Mouse (Mus musculus): ENCODE results near the gene Gm21866. TPM values are rescaled to one million over a fixed set of nuclear protein-coding genes. Genes with fewer than 3 reads are reported as not detected.

The Gm21866 gene
- polyA plus RNA-seq (2014; fragmentation: Illumina TruSeq; extraction: RNeasy Lipid Tissue Mini Kit (QIAGEN cat#74804); ENCODE audit: low read depth, low replicate concordance), result not detected

DNA sequence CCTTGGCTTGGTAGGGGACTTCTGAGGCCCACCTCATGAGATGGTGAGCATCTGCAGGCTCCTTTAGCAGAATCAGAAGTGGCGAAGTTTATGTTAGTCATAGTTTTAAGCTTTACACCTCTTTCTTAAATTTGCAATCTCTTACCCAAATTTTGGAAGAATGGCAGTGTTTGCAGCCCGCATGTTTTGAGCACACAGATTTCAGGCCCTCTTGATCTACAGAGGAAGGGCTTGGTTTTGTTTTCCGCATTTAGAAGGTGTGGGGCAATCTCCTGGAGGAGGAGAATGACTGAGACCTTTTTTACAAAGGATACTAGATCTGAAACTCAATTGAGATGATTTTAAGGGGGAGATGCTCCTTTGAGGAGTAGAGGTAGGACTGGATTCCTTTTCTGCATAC, at the start of gene Gm21866:
Gm21866 (minus strand) TSS at position 101 of the 400 bp plus-strand sequence.

DNA sequence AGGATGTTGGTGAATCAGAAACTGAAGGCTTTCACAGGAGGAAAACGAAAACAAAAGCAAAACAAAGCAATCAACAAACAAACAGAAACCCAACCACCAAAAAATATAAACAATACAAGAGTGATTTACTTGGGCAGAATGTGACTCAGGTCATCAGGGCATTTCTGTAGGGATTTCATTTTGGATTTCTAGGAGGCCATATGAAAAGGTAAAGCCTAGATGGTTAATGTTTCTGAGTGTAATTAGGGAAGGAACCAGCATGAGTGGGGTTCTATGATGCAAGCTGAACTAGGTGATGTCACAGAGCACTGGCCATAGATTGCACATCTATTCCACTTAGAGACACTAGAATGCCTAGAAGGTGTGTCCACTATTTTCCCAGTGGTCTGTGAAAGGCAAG, 28.3 kb upstream of the Gm21866 start, which contains the start of gene Gm20773:
Gm20773 (plus strand) TSS at position 301 of the 400 bp plus-strand sequence.

Other genes starting within 250 kb of the Gm21866 start
- not detected for gene Gm21828, start 241.7 kb downstream of the Gm21866 start, polyA plus RNA-seq (2014; fragmentation: Illumina TruSeq; extraction: RNeasy Lipid Tissue Mini Kit (QIAGEN cat#74804); ENCODE audit: low read depth, low replicate concordance)
- gene Gm21440, start 213.2 kb downstream of the Gm21866 start, polyA plus RNA-seq (2014; fragmentation: Illumina TruSeq; extraction: RNeasy Lipid Tissue Mini Kit (QIAGEN cat#74804); ENCODE audit: low read depth, low replicate concordance), result not detected
- gene Gm21454, start 213.1 kb downstream of the Gm21866 start, polyA plus RNA-seq (2014; fragmentation: Illumina TruSeq; extraction: RNeasy Lipid Tissue Mini Kit (QIAGEN cat#74804); ENCODE audit: low read depth, low replicate concordance), result not detected
- not detected for gene Gm21725, start 116.5 kb downstream of the Gm21866 start, polyA plus RNA-seq (2014; fragmentation: Illumina TruSeq; extraction: RNeasy Lipid Tissue Mini Kit (QIAGEN cat#74804); ENCODE audit: low read depth, low replicate concordance)
- not detected for gene Gm20773, start 28.4 kb upstream of the Gm21866 start, polyA plus RNA-seq (2014; fragmentation: Illumina TruSeq; extraction: RNeasy Lipid Tissue Mini Kit (QIAGEN cat#74804); ENCODE audit: low read depth, low replicate concordance)